Mouse (Mus musculus) Patski (cell line): ENCODE measurements around the gene Pcsk6. TPM values are rescaled to one million over a fixed set of nuclear protein-coding genes. Genes with fewer than 3 reads are reported as not detected.

Experiments used
- ATAC-seq: fragments of 100-300 bp; one replicate; pipeline ENCODE4 v1.8.0; 2021
- CTCF ChIA-PET: fragments of 350-600 bp; sonication (Branson Sonifier 250); formaldehyde crosslinking; loops from one replicate; lab custom pipeline; 2022; ENCODE audit warnings: inconsistent platforms; lab: Charles Lee
- POLR2A ChIA-PET: fragments of 350-600 bp; sonication (Branson Sonifier 250); formaldehyde crosslinking; loops from one replicate; lab custom pipeline; 2022; ENCODE audit warnings: antibody characterized with exemption, inconsistent platforms; lab: Charles Lee
- DNase-seq: peaks from one replicate; pipeline ENCODE4 v3.0.0-alpha.2; 2011; ENCODE audit warnings: low read depth, low spot score
- H3K27me3 ChIP-seq: fragments of 371-371 bp; one replicate; pipeline ENCODE4 v1.5.1; 2021
- CTCF ChIP-seq: fragments of 100-300 bp; IDR thresholded peaks from one replicate; pipeline ENCODE4 v1.5.1; 2021
- in situ Hi-C: fragments of 300-500 bp; cut with MboI; formaldehyde crosslinking; loops from 3 replicates; pipeline ENCODE4 v1.11.1; 2018; ENCODE audit warnings: low pct_unique_long_range_greater_than_20kb, mixed read lengths
- polyA plus RNA-seq: library from polyadenylated mRNA; unstranded; gene quantifications from one replicate; pipeline ENCODE4 v1.2.3, GENCODE M21; 2021

Gene Pcsk6
- polyA plus RNA-seq, 1 experiment from 2014 or later = 3.0 TPM

DNA sequence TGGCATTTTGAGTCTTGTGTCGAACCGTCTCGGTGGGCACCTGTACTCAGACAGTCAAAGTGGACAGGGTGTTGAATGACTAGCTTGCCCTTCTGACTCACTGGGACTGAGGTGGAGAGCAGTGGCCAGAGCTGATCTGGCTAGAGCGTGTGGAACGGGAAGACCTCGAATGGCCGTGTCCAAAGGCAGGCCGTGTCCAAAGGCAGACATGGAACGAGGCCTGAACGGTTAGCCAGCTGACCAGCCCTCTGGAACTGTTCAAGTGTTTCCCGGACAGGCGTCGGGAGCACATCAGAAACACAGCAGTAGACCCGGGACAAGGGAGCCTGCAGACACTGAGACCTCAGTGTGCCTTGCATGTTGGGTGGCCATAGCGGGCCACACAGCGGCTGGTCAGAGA is 7.6 kb downstream of the Pcsk6 start:
- no peak for DNase-seq
- POLR2A ChIA-PET = no interaction called here
- in situ Hi-C loops = no loop called here
- no peak for TF ChIP-seq CTCF
- no peaks in the 10 kb centered on the region for H3K27me3 ChIP-seq
- ATAC-seq = no peak
- CTCF ChIA-PET = no interaction called here

DNA sequence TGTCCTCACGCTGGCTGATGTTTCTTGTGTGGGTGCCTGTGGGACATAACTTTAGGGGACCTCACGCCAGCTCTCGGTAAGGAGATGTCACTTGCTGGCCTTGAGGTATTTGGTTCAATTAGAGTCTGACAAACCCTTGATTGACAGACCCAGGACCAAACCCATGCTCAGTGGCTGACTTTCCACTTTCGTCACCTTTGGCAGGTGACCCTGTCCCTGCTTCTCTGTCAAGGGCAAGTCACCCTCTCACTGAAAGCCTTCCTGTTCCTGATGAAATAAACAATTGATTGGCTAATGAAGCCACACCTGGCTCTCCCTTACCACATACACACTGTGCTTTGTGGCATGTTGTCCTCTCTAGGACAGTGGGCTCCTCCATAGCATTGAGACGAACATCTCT is 8.3 kb downstream of the Pcsk6 start:
- no peak for TF ChIP-seq CTCF
- ATAC-seq (no peak), DNase-seq (no peak)
- no peaks in the 10 kb centered on the region for H3K27me3 ChIP-seq
- POLR2A ChIA-PET = no interaction called here
- CTCF ChIA-PET = no interaction called here
- in situ Hi-C loops = no loop called here

GRCm38 (mm10) chr7:65870227-65870626 is 8.7 kb downstream of the Pcsk6 start:
- no peak for TF ChIP-seq CTCF
- POLR2A ChIA-PET = no interaction called here
- in situ Hi-C loops = no loop called here
- DNase-seq (no peak), ATAC-seq (no peak)
- no peaks in the 10 kb centered on the region for H3K27me3 ChIP-seq
- CTCF ChIA-PET = no interaction called here

GRCm38 (mm10) chr7:65870928-65871580 is 9.5 kb downstream of the Pcsk6 start:
- TF ChIP-seq CTCF = no peak
- no peaks in the 10 kb centered on the region for H3K27me3 ChIP-seq
- DNase-seq (no peak), ATAC-seq (no peak)
- POLR2A ChIA-PET = no interaction called here
- in situ Hi-C loops = no loop called here
- CTCF ChIA-PET = no interaction called here

GRCm38 (mm10) chr7:65871851-65872250 is 10.3 kb downstream of the Pcsk6 start:
- no peak for TF ChIP-seq CTCF
- ChIA-PET POLR2A (no interaction called here), CTCF (no interaction called here)
- DNase-seq (no peak), ATAC-seq (no peak)
- no peaks in the 10 kb centered on the region for H3K27me3 ChIP-seq
- in situ Hi-C loops = no loop called here

GRCm38 (mm10) chr7:65873176-65873845 is 11.8 kb downstream of the Pcsk6 start:
- in situ Hi-C loops = no loop called here
- no peak for DNase-seq
- POLR2A ChIA-PET = no interaction called here
- TF ChIP-seq CTCF = no peak
- no peak for ATAC-seq
- CTCF ChIA-PET = interaction anchor here (0.7 kb wide), 1 partner anchor 113 kb away, joined by 3 read pairs; no protein-coding TSS in a partner anchor
- H3K27me3 ChIP-seq = no peaks in the 10 kb centered on the region

GRCm38 (mm10) chr7:65873902-65874301 is 12.4 kb downstream of the Pcsk6 start:
- no peaks in the 10 kb centered on the region for H3K27me3 ChIP-seq
- ChIA-PET POLR2A (no interaction called here), CTCF (interaction anchor here (0.7 kb wide), 1 partner anchor 113 kb away, joined by 3 read pairs; no protein-coding TSS in a partner anchor)
- ATAC-seq (no peak), DNase-seq (no peak)
- no peak for TF ChIP-seq CTCF
- in situ Hi-C loops = no loop called here

- ChIA-PET CTCF (no interaction called here), POLR2A (no interaction called here)
- no peaks in the 10 kb centered on the region for H3K27me3 ChIP-seq
- ATAC-seq (no peak), DNase-seq (no peak)
- no peak for TF ChIP-seq CTCF
- in situ Hi-C loops = no loop called here
These were observed 15.1 kb downstream of the Pcsk6 start for GRCm38 (mm10) chr7:65876596-65876995.

- H3K27me3 ChIP-seq = no peaks in the 10 kb centered on the region
- ChIA-PET CTCF (interaction anchor here (1.0 to 1.2 kb wide), 2 partner anchors 15 to 25 kb away, joined by 3 read pairs; no protein-coding TSS in a partner anchor), POLR2A (no interaction called here)
- DNase-seq (no peak), ATAC-seq (no peak)
- TF ChIP-seq CTCF = no peak
- in situ Hi-C loops = no loop called here
These were observed 16.7 kb downstream of the Pcsk6 start for GRCm38 (mm10) chr7:65878234-65878633.

DNA sequence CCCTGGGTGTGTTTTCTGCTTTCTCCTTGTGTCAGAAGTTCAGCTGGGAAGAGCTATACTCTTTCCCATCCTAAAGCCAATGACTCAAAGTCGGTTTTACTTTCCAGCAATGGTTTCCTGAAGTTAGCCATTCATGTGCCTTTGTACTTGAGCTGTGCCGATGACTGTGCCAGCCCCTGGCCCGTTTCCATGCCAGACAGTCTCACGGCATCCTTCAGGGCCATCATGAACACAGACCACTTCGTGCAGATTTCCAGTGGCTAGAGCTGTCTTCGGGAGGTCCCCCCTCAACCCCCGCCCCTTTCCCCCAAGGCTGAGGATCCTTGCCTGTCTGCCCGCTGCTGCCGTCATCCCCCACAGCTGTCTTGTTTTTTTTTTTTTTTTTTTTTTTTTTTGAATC is 17.8 kb downstream of the Pcsk6 start:
- POLR2A ChIA-PET = interaction anchor here (0.6 kb wide), 2 partner anchors 56 to 133 kb away, joined by 3 read pairs; no protein-coding TSS in a partner anchor
- TF ChIP-seq CTCF = no peak
- CTCF ChIA-PET = interaction anchor here (1.1 kb wide), 1 partner anchor 8 kb away, joined by 3 read pairs; no protein-coding TSS in a partner anchor
- DNase-seq (no peak), ATAC-seq (no peak)
- in situ Hi-C loops = no loop called here
- H3K27me3 ChIP-seq = no peaks in the 10 kb centered on the region

DNA sequence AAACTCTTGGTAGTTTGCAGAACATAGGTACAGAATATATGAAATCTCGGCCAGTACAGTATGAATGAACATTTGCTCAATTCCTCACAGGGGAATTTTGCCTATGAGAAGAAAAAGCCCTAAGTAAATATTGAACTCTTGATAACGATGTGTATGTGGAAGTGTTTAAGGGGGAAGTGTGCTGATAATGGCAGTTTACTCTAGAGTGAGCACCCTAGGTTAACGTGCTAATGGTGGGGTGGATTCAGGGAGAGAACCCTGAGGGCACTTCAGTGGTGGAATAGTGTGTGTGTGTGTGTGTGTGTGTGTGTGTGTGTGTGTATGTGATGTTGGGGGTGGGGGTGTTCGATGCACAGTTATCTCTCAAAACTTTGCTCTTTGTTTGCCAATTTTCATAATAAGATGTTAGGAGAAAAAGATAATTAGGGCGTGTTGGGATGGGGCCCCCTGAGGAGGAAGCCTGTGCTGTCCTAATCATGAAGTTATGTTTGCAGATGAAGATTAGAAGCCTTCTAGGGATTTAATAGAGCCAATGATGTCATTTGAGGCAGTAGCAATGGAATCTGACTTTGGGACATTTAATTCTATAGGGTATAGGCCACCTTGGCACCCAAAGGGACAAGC is 19.2 kb downstream of the Pcsk6 start:
- in situ Hi-C loops = no loop called here
- CTCF ChIA-PET = no interaction called here
- POLR2A ChIA-PET = no interaction called here
- no peak for ATAC-seq
- DNase-seq = no peak
- no peaks in the 10 kb centered on the region for H3K27me3 ChIP-seq
- no peak for TF ChIP-seq CTCF
